Mouse (Mus musculus): ENCODE measurements around the gene Lsm11. TPM values are rescaled to one million over a fixed set of nuclear protein-coding genes. Genes with fewer than 3 reads are reported as not detected.

The Lsm11 gene
- total RNA-seq (2021) = 1 to 10 TPM; 3.8 to 4.0 TPM

DNA sequence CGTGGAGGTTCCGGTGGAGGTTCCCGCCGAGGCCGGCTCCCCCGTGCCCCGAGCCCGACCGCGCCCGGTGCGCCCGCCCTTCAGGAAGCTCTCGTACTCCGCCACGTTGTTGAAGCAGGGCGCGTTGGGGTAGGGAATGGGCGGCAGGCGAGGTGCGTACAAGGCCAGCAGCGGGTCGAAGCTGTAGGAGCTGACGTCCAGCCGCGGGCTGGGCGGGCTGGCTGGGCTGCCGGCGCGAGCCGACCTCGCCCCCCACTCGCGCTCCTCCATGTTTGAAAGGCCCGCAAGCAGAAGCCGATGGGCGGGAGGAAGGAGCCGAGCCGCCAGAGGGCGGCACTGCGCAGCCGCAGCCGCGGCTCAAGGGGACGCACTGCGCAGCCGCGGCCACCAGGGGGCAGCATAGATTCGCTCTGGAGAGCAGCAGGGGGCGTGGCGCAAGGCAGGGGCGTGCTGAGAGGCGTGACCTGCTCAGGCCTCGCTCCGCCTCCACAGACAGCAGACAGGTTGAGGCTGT is at the start of gene Lsm11:
TSS of gene Lsm11 (minus strand) at position 293 of the 514 bp plus-strand sequence.
- DNase-seq = peak; percentile 99 to 100
- intact Hi-C loops (cut with DNase I) = loop anchor here (5.0 kb wide), 3 partner anchors 183 to 493 kb away; partner anchors contain the start of gene Med7

DNA sequence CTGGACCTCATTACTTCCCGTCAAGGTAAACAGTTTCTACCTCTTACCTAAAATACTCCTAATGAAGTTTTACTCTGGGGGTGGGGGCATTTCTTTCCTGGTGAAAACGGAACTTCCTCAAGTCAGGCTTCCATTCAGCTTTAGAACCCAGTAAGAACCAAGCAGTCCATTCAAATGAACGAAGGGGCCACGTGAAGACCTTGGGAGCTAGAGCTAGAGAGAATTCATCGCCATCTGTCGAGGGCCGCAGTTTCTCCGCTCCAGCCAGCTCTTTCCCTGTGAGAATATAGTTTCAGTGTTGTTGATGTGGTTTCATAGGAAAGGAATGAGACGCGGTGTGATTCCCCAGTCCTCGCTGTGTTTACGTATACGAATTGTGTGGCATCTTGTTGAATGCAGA is 47.4 kb upstream of the Lsm11 start:
- intact Hi-C loops (cut with DNase I) = no loop called here
- no peak for DNase-seq

DNA sequence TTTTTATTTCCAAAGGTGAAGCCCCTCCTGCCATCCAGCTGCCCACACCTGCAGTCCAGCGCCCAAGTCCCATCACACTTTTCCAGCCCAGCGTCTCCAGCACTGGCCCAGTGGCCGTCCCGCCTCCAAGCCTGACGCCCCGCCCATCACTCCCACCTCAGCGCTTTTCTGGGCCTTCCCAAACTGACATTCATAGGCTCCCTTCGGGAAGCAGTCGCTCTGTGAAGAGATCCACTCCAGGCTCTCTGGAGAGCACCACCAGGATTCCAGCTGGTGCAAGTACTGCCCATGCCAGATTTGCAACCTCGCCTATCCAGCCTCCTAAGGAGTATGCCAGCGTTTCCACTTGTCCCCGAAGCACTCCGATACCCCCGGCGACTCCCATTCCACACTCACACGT is 46.9 kb upstream of the Lsm11 start:
- intact Hi-C loops (cut with DNase I) = no loop called here
- DNase-seq = peak in 1 of 2 experiments; percentile 18

DNA sequence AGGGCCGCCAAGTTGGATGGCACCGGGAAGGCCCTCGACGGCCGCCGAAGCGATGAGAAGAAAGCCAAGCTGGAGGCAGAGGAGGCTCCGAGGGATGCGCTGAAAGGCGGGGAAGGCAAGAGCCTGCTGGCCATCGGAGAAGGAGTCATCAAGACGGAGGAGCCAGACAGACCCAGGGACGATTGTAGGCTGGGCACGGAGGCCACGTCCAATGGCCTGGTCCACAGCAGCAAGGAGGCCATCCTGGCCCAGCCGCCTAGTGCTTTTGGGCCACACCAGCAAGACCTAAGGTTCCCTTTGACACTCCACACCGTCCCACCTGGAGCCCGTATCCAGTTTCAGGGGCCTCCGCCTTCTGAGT is 36.1 kb upstream of the Lsm11 start:
- intact Hi-C loops (cut with DNase I) = no loop called here
- no peak for DNase-seq

DNA sequence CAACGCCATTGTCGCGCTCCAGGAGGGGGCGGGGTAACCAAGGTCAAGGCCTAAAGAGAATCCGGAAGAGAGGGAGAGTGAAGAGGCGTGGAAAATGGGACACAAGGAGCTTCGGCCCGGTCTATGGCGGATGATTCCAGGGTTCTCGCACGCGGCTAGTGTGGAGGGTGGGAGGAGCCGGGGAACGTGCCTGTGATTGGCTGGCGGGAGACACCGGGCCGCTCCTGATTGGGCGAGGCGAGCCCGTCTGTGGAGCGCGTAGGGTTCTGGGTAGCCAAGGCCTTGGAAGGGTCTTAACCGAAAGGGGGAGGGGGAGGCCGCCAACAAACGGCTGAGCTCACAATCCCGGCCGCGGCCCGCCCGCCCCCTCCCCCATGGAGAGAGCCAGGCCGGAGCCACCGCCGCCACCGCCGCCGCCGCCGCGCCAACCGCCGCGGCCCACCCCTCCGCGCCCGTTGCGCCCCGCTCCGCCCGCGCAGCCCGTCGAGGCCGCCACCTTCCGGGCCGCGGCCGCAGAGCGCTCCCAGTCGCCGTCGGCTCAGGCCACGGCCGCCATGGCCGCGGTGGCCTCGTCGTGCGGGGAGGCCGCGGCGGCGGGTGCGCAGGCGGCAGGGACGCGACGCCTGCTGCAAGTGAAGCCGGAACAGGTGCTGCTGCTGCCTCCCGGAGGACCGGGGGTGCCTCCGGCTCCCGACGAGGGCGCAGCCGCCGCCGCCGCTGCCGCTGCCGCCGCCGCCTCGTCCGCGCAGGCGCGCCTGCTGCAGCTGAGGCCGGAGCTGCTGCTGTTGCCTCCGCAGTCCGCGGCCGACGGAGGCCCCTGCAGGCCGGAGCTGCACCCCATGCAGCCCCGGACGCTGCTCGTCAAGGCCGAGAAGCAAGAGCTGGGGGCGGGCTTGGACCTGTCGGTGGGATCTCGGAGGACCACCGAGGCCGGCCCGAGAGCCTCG is 35.5 kb upstream of the Lsm11 start, which contains the start of gene Sox30:
TSS of gene Sox30 (plus strand) at position 365 of the 947 bp plus-strand sequence.
- DNase-seq = peak; percentile 43 to 63
- intact Hi-C loops (cut with DNase I) = no loop called here

DNA sequence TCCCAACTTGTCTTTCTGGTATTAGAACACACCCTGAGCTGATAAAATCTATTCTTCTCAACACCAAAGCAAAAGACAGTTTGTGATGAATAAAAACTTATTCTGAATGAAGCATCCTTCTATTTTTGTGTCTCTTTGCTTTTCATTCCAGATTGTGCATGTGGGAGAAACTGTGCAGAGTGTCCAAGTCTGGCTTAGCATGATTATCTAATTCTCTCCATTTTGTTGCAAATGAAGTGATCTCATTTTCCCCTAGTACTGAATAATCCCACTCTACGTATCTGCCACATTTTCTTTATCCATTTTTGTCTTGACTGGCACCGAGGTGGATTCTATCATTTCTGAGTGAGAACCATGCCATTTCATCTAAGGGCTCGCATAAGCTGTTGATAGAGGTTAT is 31.3 kb upstream of the Lsm11 start:
- intact Hi-C loops (cut with DNase I) = no loop called here

DNA sequence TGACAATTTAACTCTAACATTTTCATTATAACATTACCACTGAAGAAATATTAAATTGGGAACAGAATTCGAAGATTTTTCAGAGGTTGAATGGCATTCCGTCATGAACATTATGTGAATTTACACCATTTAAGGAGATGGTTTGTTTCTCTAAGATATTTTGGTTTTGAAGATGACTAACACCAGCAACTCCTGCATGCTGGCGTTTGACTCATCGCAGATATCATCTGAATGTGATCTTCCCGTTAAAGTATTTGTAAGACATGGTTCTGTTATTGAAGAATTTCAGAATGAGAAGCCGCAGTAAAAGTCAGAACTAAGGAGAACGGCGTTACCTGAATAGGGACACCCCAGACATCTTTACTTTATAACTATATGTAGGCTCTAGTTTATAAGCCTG is 29.7 kb upstream of the Lsm11 start:
- intact Hi-C loops (cut with DNase I) = no loop called here
- no peak for DNase-seq

More for the DNA sequence above, 31.3 kb upstream of the Lsm11 start:
- DNase-seq = no peak

DNA sequence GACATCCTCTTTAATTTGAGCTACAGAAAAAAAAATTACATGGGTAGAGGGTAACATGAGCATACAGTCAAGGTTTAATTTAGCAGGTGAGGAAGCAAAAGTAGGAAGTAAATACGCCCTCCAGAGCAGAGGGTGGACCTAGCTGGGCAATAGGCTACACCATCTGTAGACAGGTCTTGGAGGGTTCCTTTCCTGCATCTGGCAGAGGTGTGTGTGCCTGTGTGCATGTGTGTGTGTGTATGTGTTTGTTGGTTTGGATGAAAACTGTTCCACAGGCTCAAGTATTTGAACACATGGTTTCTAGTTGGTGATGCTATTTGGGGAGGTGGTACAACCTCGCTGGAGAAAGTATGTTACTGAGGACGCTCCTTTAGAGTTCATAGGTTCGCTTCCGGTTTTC is 28.9 kb upstream of the Lsm11 start:
- DNase-seq = no peak
- intact Hi-C loops (cut with DNase I) = no loop called here

DNA sequence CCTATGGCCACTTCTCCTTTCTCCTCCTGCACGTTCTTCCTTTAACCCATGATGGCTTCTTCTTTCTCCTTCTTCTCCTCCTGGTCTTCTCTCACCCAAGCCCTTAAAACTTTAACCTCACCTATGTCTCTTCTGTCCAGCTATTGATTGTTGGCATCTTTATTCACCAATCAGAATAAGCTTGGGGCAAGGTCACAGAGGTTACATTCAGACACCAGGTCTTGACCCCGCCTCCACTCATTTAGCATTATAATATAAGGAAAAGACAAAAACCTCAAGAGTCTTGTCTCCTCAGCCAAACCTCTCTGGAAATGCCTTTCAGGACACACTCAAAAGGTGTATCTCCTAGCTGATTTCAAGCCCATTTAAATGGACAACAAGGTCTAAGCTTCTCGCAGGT is 23.7 kb upstream of the Lsm11 start:
- DNase-seq = no peak
- intact Hi-C loops (cut with DNase I) = no loop called here

DNA sequence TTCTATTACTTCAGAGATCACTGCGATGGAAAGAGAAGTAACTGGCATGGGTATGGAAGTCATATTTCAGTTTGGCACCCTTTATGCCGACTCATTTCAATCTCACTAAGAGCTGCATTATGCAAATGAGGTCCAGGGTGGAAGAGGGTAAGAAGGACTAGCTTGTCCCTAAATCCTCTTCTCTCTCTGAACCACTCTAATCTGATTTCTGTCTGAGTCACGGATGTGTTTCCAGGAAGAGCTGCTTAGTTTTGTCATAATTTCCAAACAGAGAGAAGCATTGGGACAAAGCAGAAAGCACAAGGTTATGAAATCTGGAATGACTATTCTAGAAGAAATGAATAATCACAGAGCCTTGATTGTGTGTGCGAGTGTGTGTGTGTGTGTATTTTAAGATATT is 22.2 kb upstream of the Lsm11 start:
- intact Hi-C loops (cut with DNase I) = no loop called here
- DNase-seq = no peak

DNA sequence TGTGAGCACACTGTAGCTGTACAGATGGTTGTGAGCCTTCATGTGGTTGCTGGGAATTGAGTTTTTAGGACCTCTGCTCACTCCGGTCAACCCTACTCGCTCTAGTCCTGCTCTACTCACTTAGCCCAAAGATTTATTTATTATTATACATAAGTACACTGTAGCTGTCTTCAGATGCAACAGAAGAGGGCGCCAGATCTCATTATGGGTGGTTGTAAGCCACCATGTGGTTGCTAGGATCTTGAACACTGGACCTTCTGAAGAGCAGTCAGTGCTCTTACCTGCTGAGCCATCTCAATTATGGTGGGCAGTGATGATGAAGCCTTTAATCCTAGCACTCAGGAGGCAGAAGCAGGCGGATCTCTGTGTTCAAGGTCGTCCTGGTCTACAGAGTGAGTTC is 15.3 kb upstream of the Lsm11 start:
- no peak for DNase-seq
- intact Hi-C loops (cut with DNase I) = no loop called here

DNA sequence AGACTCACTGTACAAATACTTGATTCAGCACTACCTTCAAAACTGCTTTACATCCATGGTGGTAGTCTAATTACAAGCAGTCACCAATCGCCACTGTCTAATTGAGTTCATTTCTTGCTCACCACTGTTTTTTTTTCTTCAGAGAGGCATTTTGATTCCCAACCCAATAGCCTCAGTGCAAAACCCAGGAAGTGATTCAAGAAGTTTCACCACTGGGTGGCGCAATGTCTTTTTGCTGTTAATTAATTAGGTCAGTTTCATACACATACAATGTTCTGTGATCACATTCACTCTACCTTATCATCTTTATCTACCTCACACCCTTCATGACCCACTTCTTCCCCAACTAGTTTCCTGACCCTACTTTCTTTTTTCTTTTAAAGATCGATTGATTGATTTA is 14.9 kb upstream of the Lsm11 start:
- intact Hi-C loops (cut with DNase I) = no loop called here
- no peak for DNase-seq

DNA sequence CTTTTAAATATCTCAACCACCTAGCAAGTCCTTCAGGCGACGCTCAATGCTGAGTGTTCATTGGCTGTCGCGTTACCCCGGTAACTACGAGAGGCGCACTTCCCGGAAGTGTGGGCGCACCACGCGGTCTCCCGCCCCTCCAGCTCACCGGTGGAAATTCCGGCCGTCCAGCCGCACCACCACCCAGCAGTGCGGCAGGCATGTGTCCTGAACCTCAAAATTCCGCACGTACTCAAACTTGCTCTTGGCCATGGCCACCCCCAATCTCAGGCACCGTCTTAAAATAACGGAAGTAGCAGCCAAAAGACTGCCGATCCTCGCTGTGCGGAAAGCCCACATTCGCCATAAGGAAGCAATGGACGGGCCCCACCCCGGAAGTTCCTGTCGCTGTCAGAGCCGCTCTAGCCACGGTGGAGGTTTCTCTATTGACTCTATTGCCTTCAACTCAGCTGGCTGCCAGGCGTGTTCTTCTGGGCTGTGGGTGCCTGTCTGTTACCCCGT is 10.4 kb upstream of the Lsm11 start, which contains the start of gene Thg1l:
TSS of gene Thg1l (minus strand) at position 368 of the 501 bp plus-strand sequence.
- intact Hi-C loops (cut with DNase I) = no loop called here
- DNase-seq = peak; percentile 89 to 95

DNA sequence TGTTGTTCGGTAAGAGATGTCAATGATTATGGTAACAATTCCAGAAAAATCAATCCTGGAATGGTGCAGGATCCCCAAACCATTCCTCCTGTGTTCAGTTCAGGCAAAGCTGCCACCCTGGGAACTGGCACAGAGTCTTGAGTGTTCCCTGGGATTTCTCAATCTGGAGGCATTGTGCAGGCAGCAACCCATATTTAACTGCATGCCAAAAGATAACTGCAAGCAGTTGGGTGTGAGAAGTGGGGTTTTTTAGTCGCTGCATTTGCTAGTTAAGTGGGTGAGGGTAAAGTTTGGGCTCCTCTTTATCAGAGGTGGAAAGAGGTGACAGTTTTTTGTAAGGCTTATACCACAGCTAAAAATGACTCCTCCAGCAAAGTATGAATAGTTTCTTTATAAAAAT is 2.8 kb upstream of the Lsm11 start:
- DNase-seq = no peak
- intact Hi-C loops (cut with DNase I) = loop anchor here (5.0 kb wide), 2 partner anchors 180 to 270 kb away; no protein-coding TSS in a partner anchor

DNA sequence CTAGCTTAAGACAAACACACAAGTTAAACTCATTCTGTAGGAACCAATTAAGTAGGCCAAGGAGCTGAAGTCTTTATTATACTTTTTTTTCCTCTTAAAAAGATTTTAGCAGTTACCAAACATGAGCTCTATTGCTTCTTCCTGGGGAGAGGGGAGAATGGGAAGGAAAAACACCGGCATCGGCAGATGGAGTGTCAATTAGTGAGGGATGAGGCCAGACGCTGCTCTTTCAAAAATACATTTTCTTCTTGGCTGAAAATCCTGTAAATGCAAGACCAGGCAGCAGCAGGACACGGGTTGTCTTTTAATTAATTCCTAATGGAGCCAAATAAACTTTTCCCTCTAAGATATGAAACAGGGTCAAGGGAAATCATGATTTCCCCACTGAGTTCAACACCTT is 2.1 kb upstream of the Lsm11 start:
- DNase-seq = no peak
- intact Hi-C loops (cut with DNase I) = loop anchor here (5.0 kb wide), 2 partner anchors 181 to 271 kb away; no protein-coding TSS in a partner anchor

DNA sequence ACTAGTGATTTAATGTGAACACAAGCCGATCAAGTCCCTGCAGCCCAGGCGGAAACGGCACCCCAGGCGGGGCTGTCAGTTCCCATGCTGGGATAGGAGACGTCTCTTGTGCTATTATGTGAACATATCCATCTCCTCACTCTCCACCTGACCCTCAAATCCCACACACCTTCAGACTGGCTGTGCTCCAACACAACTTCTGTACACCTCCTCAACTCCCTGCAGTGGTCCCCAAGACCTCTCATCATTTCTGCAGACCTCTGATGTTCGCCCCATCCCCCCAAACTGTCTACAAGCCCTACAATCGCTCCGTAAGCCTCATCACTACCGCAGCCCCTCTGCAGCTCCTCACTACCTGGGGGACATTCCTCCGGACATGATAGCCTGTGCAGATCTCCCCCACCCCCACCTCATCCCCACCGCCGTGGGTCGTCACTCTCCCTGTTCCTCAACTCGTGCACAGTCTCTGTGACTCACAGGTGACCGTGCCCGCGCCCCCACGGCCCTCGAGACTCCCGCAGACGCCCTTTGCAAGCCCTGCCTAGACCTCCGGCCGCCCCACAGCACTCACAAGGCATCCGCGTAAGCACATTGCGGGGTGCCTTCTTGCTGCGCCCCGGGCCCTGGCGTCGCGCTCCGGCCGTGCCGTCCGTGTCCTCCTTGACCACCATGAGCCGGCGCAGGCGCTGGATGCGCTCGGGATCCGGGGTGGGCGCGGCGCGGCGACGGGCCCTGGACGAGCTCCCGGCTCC is 668 bp downstream of the Lsm11 start:
- intact Hi-C loops (cut with DNase I) = loop anchor here (5.0 kb wide), 1 partner anchor 493 kb away; the partner anchor contains the start of gene Med7

DNA sequence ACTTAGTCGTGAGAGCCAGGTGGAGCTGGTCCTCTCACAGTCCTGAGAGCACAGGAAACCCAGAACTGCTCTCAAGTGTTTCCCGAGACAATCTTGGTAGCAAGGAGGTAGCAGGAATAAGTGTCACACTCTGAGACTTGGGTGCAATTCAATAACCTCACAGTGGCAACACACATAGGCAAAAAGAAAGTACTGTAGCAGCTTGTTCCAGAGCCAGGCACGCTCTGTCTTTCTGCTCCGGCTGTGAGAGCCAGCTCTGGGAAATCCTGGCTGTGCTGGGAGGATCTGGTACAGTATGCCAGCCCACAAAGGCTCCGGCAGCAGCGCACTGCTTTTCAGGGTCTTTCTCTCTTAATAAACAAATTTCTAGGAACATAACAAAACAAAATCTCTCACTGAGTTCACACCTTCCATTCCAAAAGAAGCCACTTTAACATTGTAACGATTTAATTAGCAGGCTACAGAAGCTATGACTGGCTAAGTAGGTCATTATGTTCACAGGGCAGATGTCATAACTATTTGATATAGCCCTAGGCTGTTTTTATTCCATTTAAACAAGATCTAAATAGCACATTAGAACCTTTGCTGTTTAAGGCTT is 1.5 kb downstream of the Lsm11 start:
- peak in 1 of 2 experiments; percentile 25 for DNase-seq
- intact Hi-C loops (cut with DNase I) = loop anchor here (5.0 kb wide), 1 partner anchor 494 kb away; the partner anchor contains the start of gene Med7

More for the DNA sequence above, 668 bp downstream of the Lsm11 start:
- DNase-seq = no peak

DNA sequence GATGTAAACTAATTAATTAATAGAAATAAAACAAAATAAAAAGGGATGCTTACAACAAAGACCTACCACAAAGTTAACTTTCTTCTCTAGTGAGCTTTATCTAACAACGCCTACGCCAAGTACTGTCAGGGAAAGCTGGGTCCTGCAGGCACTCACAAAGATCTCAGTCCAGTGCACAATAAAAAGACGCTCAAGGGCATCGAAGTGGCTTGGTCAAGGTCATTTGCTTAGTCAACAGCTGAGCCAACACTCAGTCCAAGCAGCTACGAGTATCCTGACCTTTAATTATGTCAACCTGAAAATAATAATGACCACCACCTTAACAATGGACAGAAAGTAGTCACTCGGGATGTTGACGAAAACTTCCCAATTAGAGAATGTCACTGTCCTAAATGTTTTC is 2.5 kb downstream of the Lsm11 start:
- intact Hi-C loops (cut with DNase I) = loop anchor here (5.0 kb wide), 1 partner anchor 495 kb away; the partner anchor contains the start of gene Med7

DNA sequence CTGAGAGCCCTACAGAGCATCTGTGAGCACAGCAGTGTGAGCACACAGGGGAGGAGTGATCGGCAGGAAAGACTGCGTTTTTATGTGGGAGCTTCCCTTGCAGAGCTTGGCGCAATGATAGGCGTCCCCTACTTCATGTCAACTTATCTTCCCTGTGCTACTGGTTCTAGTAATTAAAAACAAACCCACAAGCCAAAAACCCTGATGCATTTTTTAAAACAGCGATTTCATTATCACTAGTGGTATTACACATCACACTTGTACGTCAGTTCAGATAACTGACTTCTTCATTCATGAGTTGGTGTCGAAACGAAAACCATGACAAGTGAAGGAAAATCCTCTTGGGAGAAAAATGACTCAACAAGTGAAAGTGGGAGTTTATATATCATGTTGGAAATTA is 5.8 kb downstream of the Lsm11 start:
- intact Hi-C loops (cut with DNase I) = no loop called here
- DNase-seq = no peak

More for the DNA sequence above, 2.5 kb downstream of the Lsm11 start:
- no peak for DNase-seq

DNA sequence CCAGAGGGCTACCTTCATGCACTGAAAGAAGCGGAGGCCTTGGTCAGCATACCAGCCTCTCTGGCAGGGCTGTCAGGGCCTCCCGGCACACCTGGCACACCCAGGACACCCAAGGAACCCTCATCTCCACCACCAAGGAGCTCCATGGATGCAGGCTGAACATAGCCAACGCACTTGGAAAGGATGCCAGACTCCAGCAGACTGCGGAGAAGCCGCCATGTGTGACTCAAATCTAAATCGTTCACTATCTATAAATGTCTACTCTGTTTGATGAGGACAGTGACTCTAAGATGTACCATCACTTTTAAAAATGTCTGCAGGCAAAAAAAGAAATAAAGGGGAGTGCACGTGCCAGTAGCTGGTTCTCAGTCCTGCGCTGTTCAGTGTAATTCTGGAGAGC is 7.3 kb downstream of the Lsm11 start:
- DNase-seq = no peak
- intact Hi-C loops (cut with DNase I) = no loop called here
